Mouse (Mus musculus) liver, postnatal 0 days (tissue): Measurements from ENCODE around the gene Dclk1.

Experiments used
- CTCF ChIP-seq: sonication (generic); IDR thresholded peaks from 2 replicates; pipeline ENCODE4 v1.5.1; 2016; ENCODE audit warnings: antibody characterized with exemption, low read depth
- EP300 ChIP-seq: IDR thresholded peaks from 2 replicates; pipeline ENCODE4 v1.6.1; 2016; ENCODE audit warnings: antibody characterized with exemption, low read depth, mild to moderate bottlenecking

- no peak for TF ChIP-seq CTCF
- no peak for TF ChIP-seq EP300
Observed at GRCm38 (mm10) chr3:55248048-55248447, 5.9 kb downstream of the Dclk1 start.
